Mouse (Mus musculus) embryonic facial prominence, embryonic 13.5 days (tissue): ENCODE measurements around the gene Cyp2w1. TPM values are rescaled to one million over a fixed set of nuclear protein-coding genes. Genes with fewer than 3 reads are reported as not detected.
A peak's percentile ranks its signal among the peaks of the same experiment; 100 is the strongest.

Experiments
- ATAC-seq: fragments of 200-750 bp; cut with Nextera tagmentation; 2 replicates; pipeline ENCODE4 v1.8.0; 2017; ENCODE audit warnings: low read depth; ENCODE audit not compliant: insufficient number of reproducible peaks, insufficient read depth, low FRiP score, low TSS enrichment
- H3K27ac ChIP-seq: fragments of 300-500 bp; sonication (generic); 2 replicates; pipeline ENCODE4 v1.5.1; 2015; ENCODE audit warnings: moderate library complexity, mild to moderate bottlenecking, inconsistent platforms
- H3K27me3 ChIP-seq: fragments of 300-500 bp; sonication (generic); 2 replicates; pipeline ENCODE4 v1.6.1; 2015; ENCODE audit warnings: mild to moderate bottlenecking, inconsistent platforms
- H3K36me3 ChIP-seq: fragments of 300-500 bp; sonication (generic); 2 replicates; pipeline ENCODE4 v1.6.1; 2015; ENCODE audit warnings: mild to moderate bottlenecking, inconsistent platforms
- H3K4me1 ChIP-seq: fragments of 300-500 bp; sonication (generic); 2 replicates; pipeline ENCODE4 v1.6.1; 2015; ENCODE audit warnings: inconsistent platforms
- H3K4me2 ChIP-seq: fragments of 300-500 bp; sonication (generic); 2 replicates; pipeline ENCODE4 v1.6.1; 2015; ENCODE audit warnings: moderate library complexity, mild to moderate bottlenecking, inconsistent platforms
- H3K4me3 ChIP-seq: fragments of 300-500 bp; sonication (generic); 2 replicates; pipeline ENCODE4 v1.5.1; 2015; ENCODE audit warnings: mild to moderate bottlenecking, inconsistent platforms
- H3K9ac ChIP-seq: fragments of 300-500 bp; sonication (generic); 2 replicates; pipeline ENCODE4 v1.6.1; 2015; ENCODE audit warnings: mild to moderate bottlenecking, inconsistent platforms
- H3K9me3 ChIP-seq: fragments of 300-500 bp; sonication (generic); 2 replicates; pipeline ENCODE4 v1.6.1; 2016; ENCODE audit warnings: inconsistent platforms
- WGBS: fragments of 180-500 bp; shearing (Covaris S2); methylation state at CpG from one replicate; pipeline ENCODE4 v1.1.7; 2015; ENCODE audit warnings: mixed read lengths; 5-methylcytosine and 5-hydroxymethylcytosine counted together
- polyA plus RNA-seq: library from polyadenylated mRNA; unstranded; fragments of >200 nt; fragmentation: Nextera tagmentation; extraction: Ambion mirVana; gene quantifications from 2 replicates; pipeline ENCODE4 v1.2.1, GENCODE M21; 2015

Gene Cyp2w1
- polyA plus RNA-seq, 1 experiment from 2014 or later, result 17.0 TPM

DNA sequence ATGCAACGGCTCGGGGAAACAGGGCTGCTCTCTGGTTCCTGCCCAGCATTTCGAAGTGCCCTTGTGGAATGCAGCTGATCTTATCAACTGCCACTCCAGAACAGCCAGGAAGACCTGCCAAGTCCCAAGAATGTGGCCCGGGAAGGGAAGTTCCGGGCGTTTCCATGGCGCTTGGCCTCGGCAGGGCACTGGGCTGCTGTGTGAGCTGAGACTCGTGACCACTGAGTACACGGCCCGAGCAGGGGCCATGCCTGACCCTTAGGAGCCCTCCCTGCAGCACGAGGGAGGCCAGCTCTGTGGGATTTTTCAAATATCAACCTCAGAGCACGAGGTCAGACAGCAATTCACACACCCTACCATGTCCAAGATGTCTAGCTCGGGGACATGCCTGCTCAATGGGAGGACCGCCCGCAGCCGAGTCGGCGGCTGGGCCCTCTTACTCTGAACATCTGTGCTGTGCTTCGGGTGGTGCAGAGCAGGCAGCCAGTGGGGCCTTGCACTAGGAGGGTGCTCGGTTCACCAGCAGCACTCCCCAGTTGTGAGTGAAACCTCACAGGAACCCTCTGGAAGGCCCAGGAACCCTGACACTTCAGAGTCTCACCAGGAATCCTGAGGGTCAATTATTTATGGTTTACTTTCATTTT lies 26.7 kb downstream of the Cyp2w1 start:
- H3K4me2 ChIP-seq, result peak overlapping the region; percentile 90; the same call in 1 of the 2 replicates
- WGBS, result 50% methylated on average over 21 of the region's 21 CpGs
- peak overlapping the region; percentile 66 for H3K27ac ChIP-seq
- no peaks in the 10 kb centered on the region for H3K27me3 ChIP-seq
- no peak overlapping the region for H3K9ac ChIP-seq
- peaks cover 47% of the 10 kb centered on the region for H3K4me1 ChIP-seq
- H3K4me3 ChIP-seq, result 0 out of 2 replicates have a peak overlapping the region, but pooled peaks have one; percentile 2
- H3K36me3 ChIP-seq, result no peaks in the 10 kb centered on the region
- no peaks in the 10 kb centered on the region for H3K9me3 ChIP-seq
- no peak for ATAC-seq

DNA sequence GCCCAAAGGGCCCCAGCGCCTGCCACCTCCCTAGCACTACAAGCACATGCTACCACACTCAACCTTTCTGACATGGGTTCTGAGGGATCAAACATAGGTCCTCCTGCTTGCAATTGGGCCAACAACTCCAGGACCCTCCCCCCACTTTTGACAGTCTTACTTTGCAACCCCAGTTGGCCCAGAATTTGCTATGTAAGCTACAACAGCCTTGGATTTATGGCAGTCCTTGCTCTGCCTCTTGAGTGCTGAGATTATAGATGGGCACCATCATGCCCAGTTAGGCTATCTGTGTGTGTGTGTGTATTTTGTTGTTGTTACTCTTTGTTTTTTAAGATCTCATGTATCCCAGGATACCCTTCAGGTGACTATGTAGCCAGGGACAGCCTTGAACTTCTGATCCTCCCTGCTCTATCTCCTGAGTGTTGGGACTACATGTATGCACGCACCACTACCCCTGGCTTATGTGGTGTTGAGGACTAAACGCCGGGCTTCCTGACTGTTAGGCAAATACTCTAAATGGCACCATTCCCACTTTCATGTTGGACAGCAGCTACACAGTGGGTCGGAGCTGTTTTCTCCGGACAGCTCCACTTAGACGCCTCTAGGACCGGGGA lies 27.5 kb downstream of the Cyp2w1 start:
- peak overlapping the region; percentile 77 for H3K9ac ChIP-seq
- 0 out of 2 replicates have a peak, but pooled peaks have one; percentile 40 for ATAC-seq
- H3K4me3 ChIP-seq, result peak overlapping the region; percentile 64
- H3K27ac ChIP-seq, result peak overlapping the region; percentile 2; the same call in 1 of the 2 replicates
- peaks cover 51% of the 10 kb centered on the region for H3K4me1 ChIP-seq
- H3K27me3 ChIP-seq, result no peaks in the 10 kb centered on the region
- peak overlapping the region; percentile 90 for H3K4me2 ChIP-seq
- no peaks in the 10 kb centered on the region for H3K9me3 ChIP-seq
- H3K36me3 ChIP-seq, result no peaks in the 10 kb centered on the region
- WGBS, result 28% methylated on average over 8 of the region's 8 CpGs

DNA sequence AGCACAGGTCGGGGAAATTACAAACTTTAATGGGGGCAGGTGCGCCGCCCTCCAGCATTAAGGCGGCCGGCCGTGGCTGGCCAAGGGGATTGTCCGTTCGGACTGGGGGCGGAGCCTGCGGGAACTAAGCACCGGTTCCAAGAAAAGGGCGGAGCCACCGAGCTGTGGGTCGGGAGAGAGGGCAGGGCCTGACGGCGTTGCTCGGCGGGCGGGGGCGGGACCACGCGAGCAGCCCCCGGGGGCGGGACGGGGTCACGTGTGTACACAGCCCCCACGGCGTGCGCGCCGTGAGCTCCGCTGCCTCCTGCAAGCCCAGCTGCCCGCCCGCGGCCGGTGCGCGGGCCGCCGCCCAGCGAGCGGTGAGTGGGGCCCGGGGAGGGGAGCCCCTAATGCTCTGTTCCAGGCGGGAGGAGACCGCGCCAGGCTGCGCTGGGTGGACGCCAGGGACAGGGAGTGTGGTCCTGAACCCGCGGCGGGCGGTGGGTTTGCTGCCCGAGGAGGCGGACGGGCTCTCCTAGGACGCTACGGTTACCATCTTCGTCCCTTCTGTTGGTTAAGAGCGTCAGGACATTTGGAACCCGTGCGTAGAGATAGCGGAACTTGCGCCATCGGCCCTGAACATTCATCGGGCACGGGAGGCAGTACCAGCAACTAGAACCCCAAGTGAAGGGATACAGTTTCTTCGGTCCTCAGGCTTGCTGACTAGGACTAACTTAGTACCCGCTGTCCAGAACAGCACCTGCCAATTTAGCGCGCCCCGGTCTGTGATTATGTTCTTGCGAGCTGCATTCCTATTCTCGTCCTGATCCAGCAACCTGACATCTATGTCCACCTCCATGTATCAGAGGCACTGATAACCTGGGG lies 28.2 kb downstream of the Cyp2w1 start:
- ATAC-seq, result peak; percentile 74; the same call in 1 of the 2 replicates
- H3K27me3 ChIP-seq, result no peaks in the 10 kb centered on the region
- H3K9ac ChIP-seq, result peak overlapping the region; percentile 77
- peak overlapping the region; percentile 64 for H3K4me3 ChIP-seq
- peaks cover 51% of the 10 kb centered on the region for H3K4me1 ChIP-seq
- H3K36me3 ChIP-seq, result no peaks in the 10 kb centered on the region
- H3K27ac ChIP-seq, result 0 out of 2 replicates have a peak overlapping the region, but pooled peaks have one; percentile 2
- peak overlapping the region; percentile 90 for H3K4me2 ChIP-seq
- no peaks in the 10 kb centered on the region for H3K9me3 ChIP-seq
- WGBS, result under 1% methylated on average over 73 of the region's 73 CpGs

DNA sequence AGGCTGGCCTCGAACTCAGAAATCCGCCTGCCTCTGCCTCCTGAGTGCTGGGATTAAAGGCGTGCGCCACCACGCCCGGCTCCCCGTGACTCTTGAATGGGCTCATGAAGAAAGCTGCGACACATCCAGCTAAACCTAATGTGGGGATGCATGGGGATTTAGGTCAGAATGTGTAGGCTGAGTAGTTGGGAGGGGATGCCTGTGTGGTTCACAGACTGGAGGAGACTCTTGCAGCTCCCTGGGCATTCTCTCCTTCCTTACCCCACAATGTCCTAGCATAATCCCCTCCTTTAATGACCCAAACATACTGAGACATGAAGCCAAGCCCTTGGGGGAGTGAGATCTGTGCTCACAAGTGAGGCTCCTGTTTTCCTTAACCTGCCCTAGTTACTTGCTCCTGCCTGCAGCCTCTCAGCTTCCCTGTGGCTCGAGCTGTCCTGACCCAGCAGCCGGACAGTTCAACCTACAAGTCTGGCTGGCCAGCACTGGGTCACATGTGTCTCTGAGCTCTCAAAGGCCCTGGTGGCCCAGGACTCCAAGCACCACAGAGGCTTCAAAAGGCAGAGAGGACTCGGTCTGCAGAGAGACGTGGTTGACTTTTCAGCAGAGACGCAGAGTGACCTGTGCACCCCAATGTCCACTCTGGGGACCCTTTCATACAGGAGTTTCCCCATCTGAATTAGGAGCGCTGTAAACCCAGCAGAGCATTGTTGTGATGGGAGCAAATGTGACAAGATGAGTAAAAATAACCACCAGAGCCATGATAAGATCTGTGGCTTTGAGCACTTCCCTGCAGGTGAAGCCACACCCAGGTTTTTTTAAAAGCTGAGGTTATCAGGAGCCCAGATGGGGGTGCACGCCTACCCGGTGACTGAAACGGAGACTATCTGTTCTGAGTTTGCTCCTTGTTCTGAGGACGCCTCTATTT lies 29.4 kb downstream of the Cyp2w1 start:
- 77% methylated on average over 18 of the region's 18 CpGs for WGBS
- no peaks in the 10 kb centered on the region for H3K36me3 ChIP-seq
- H3K9me3 ChIP-seq, result no peaks in the 10 kb centered on the region
- no peak for ATAC-seq
- H3K4me3 ChIP-seq, result no peak overlapping the region
- H3K27ac ChIP-seq, result 0 out of 2 replicates have a peak overlapping the region, but pooled peaks have one; percentile 53
- peak overlapping the region; percentile 22 for H3K9ac ChIP-seq
- H3K27me3 ChIP-seq, result no peaks in the 10 kb centered on the region
- H3K4me2 ChIP-seq, result no peak overlapping the region
- peaks cover 49% of the 10 kb centered on the region for H3K4me1 ChIP-seq

DNA sequence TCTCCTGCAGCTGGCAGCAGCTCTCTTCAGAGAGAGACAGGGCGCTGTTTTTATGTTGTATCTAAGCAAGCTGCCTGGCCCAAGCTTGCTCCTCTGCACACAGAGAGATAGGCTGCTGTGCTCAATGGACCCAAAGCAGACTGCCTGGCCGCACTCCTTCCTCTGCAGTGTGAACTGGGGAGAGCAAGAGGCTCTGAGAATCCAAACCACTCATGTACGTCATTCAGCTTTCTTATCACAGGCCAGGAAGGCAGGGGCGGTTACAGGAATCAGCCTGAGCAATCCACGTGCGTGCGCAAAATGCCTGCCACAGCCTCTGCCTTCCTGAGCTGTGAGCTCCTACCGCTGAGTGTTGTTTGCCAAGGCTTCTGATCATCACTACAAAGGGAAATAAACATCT lies 30.3 kb downstream of the Cyp2w1 start:
- H3K27ac ChIP-seq, result 0 out of 2 replicates have a peak overlapping the region, but pooled peaks have one; percentile 53
- no peaks in the 10 kb centered on the region for H3K9me3 ChIP-seq
- H3K4me2 ChIP-seq, result no peak overlapping the region; the same call in 1 of the 2 replicates
- H3K27me3 ChIP-seq, result no peaks in the 10 kb centered on the region
- no peak overlapping the region; the same call in 1 of the 2 replicates for H3K9ac ChIP-seq
- 79% methylated on average over 8 of the region's 8 CpGs for WGBS
- H3K4me3 ChIP-seq, result no peak overlapping the region
- ATAC-seq, result no peak
- H3K4me1 ChIP-seq, result peaks cover 43% of the 10 kb centered on the region
- no peaks in the 10 kb centered on the region for H3K36me3 ChIP-seq

DNA sequence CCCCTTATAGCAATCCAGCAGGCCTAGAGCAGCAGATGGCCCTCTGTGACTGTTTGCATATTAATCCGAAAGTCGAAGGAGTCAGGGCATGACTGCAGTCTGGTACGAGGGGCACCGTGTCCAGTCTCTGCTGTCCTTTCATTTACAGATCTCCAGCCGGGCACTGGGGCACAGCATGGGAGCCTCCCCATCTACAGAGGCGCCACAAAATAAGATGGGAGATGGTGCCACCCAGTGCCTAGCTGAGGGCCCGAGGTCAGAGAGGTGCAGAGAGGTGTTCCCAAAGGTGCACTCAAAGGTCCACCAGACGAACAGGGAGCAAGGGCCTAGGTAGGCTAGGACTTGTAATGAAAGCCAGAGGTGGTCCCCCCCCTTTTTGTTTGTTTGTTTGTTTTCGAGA lies 30.8 kb downstream of the Cyp2w1 start:
- no peaks in the 10 kb centered on the region for H3K36me3 ChIP-seq

DNA sequence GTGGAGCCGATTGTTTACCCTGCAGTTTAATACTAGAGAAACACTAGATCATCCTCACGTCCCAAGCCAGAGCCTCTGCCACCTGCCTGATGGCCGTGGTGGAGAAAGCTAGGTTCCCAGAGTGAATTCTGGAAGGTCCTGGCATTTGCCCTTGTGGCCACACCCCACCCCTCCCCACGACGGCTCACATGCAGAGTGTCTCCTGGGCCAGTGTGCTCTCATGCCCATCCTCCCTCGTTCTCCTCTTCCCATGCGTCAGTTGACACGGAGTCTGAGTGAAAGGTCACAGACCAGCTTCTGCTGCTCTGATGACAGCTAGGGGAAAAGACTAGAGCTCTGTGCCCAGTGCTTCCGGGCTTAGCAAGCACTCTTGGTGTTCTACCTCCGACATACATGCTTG lies 32.1 kb downstream of the Cyp2w1 start:
- no peak overlapping the region for H3K4me2 ChIP-seq
- peaks cover 43% of the 10 kb centered on the region for H3K4me1 ChIP-seq
- no peaks in the 10 kb centered on the region for H3K36me3 ChIP-seq
- whole genome bisulfite sequencing, result 76% methylated on average over 10 of the region's 10 CpGs
- no peak overlapping the region for H3K9ac ChIP-seq
- H3K27ac ChIP-seq, result no peak overlapping the region
- no peak for ATAC-seq
- H3K4me3 ChIP-seq, result no peak overlapping the region
- H3K27me3 ChIP-seq, result no peaks in the 10 kb centered on the region
- H3K9me3 ChIP-seq, result no peaks in the 10 kb centered on the region

More for the DNA sequence above, 30.8 kb downstream of the Cyp2w1 start:
- Histone ChIP-seq H3K9ac (no peak overlapping the region), H3K27ac (no peak overlapping the region), H3K9me3 (no peaks in the 10 kb centered on the region), H3K4me3 (no peak overlapping the region), H3K4me1 (peaks cover 43% of the 10 kb centered on the region), H3K27me3 (no peaks in the 10 kb centered on the region), H3K4me2 (no peak overlapping the region; the same call in 1 of the 2 replicates)
- WGBS, result 86% methylated on average over 9 of the region's 9 CpGs
- ATAC-seq, result no peak

DNA sequence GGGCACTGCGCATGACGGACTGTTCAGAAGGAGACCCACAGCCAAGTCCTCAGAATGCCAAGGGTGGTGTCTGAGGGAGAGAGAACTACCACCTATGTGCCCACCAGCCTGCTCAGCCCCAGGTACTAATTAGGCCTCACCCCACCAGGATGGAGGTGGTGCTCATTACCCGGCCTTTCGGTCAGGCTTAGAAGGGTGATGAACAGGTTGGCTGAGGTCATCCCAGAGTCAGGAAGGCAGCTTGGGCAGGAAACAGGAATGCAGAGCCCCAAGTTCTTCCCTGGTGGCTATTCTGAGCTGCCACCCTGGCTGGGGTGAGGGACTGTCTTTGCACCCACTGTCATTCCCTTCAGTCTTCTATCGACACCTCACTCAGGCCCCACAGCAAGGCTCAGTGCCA lies 33.6 kb downstream of the Cyp2w1 start:
- no peak overlapping the region for H3K27ac ChIP-seq
- 90% methylated on average over 5 of the region's 5 CpGs for WGBS
- H3K27me3 ChIP-seq, result no peaks in the 10 kb centered on the region
- no peaks in the 10 kb centered on the region for H3K9me3 ChIP-seq
- no peak overlapping the region for H3K4me2 ChIP-seq
- no peak overlapping the region for H3K9ac ChIP-seq
- H3K4me1 ChIP-seq, result peaks cover 40% of the 10 kb centered on the region
- no peak for ATAC-seq
- H3K4me3 ChIP-seq, result no peak overlapping the region
- no peaks in the 10 kb centered on the region for H3K36me3 ChIP-seq

DNA sequence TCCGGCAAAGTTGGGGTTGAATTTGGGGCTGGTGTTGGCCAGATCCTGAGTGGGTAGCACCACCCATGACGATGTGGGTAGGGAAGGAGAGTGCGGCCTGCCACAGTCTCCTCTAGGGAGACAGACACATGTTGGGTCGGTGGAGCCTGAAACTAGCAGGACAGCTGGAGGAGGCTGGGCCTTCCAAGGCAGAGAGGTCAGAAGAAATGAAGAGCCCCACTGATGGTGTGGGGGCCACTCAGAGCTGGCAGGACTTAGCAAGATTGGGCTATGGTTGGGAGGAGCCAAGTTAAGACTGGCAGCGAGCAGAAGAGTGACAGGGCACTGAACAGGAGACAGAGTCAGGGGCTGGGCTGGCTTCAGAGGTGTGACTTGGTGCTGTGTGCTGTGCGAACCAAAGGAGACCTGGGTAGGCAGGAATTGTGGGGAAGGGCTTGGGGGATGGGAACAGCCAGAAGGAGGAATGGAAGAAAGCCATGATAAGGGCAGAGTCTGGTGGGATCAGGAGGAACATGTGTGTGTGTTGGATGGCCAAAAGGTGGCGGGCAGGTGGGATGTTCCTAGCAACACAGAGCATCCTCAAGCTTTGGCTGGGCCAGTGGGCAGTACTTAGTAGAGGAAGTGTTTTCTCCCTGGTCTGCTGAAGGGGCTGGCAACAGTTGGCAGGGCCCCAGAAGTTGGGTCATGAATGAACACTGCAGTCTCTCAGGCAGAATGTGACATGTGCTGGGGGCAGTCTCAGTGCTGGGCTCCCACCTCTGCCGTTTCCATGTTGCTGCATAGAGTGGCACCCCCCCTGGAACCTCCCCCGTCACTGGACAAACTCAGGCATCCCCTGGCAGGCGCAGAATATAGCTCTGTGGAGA lies 35.1 kb downstream of the Cyp2w1 start:
- no peak for ATAC-seq

DNA sequence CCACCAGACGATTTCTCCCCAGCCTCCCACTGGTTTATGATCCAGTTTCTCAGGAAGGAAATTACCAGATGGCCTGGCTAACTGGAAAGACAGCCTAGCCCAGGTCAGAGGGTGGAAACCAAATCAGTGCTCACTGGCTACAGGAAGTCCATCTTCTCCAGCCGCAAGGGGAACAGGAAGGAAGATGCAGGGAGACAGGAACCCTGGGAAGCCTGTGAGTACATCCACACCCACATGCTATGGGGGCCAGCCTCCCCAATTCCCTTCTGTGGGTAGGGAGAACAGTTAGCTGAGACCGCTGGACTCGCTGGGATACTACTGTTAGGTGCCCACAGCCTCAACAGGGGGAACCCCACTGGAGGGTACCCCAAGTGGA lies 35.8 kb downstream of the Cyp2w1 start:
- H3K4me1 ChIP-seq, result peaks cover 38% of the 10 kb centered on the region
- no peak overlapping the region for H3K4me2 ChIP-seq
- ATAC-seq, result no peak
- H3K9ac ChIP-seq, result no peak overlapping the region
- no peaks in the 10 kb centered on the region for H3K27me3 ChIP-seq
- H3K4me3 ChIP-seq, result no peak overlapping the region
- H3K9me3 ChIP-seq, result no peaks in the 10 kb centered on the region
- 79% methylated on average over 4 of the region's 4 CpGs for WGBS
- H3K36me3 ChIP-seq, result no peaks in the 10 kb centered on the region
- peak overlapping the region; percentile 62 for H3K27ac ChIP-seq

More for the DNA sequence above, 35.1 kb downstream of the Cyp2w1 start:
- peak overlapping the region; percentile 62 for H3K27ac ChIP-seq
- H3K4me2 ChIP-seq, result no peak overlapping the region
- H3K4me3 ChIP-seq, result no peak overlapping the region
- H3K36me3 ChIP-seq, result no peaks in the 10 kb centered on the region
- no peaks in the 10 kb centered on the region for H3K27me3 ChIP-seq
- no peaks in the 10 kb centered on the region for H3K9me3 ChIP-seq
- H3K9ac ChIP-seq, result no peak overlapping the region
- H3K4me1 ChIP-seq, result peaks cover 38% of the 10 kb centered on the region
- 83% methylated on average over 10 of the region's 10 CpGs for WGBS
